Mouse (Mus musculus) mouse trophoblast stem cell (cell line): ENCODE results near the gene Olfr721-ps1.

Experiments used
- in situ Hi-C, 2 experiments: fragments of 300-500 bp; cut with MseI, MboI; formaldehyde crosslinking; loops; 2 replicates in 1 of 2; 3 replicates in 1 of 2; pipeline ENCODE4 v1.15.1; 2025

Olfr721-ps1 gene

DNA sequence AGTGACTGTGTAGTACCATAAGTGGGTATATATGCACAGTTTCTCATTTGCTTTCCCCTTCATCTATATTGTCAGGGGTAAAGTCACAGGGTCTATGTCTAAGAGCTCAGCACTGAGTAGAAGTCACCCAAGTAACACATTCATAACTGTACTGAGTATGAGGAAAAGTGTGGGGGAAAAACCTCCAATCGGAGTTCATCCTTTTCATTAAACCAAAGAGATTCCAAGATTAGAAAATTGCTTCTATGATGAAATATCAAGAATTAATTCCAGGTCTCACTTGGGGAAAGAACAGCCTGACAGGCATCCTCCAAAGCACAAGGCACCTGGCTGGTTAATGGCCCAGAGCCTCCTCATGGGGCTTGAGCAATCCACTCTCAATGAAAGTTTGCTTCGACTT is at the start of gene Olfr721-ps1:
Gene Olfr721-ps1, plus strand, starts transcription at position 301 of the 400 bp plus-strand sequence.
- in situ Hi-C loops, result no loop called here

DNA sequence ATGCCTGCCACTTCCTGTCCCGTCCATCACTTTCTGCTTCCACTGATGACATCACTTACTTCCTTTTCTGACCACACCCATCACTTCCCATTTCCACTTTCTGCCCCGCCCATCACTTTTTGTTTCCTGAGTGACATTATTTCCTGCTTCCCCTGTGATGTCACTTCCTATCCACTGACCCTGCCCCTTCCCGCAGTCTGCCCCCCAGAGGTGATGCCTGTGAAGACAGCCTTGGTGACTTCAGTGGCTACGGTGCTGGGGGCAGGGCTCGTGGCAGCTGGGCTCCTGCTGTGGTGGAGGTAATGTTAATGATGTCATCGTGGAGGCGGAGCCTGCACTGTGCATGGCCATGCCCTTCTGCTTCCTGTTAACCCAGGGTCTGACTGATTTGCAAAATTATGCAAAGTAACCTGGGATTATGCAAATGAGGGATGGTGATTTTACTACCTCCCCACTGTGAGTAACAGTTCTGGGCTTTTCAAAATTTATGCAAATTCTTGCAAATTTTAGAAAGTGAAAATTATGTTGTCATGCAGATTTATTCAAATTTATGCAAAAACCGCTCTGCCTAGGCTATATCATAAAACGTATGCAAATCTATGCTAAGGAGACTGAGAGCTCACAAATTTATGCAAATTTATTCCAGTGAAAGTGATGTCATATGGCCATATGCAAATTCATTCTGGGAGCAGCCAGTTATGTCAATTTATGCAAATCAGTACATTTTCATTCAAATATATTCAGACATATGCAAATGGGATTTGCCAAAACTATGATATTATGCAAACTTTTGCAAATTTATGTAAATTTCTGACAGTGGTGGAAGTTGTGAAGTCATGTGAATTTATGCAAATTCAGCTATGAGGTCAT is 49.1 kb upstream of the Olfr721-ps1 start:
- in situ Hi-C loops, result no loop called here

DNA sequence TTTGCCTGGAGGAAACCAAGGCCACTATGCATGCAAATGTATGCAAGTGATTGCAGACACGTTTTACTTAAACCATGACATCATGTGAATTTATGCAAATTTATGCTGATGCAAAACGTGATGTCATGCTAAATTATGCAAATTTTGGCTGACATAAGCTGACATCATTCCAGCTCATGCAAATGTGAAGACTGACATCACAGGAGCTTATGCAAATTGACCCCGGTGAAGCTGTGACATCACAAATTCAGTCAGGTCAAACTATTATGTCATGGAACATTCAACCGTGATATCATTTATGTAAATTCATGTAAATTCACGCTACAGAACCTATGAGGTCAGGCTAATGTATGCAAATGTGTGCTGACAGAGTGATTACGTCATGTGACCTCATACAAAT is 48.5 kb upstream of the Olfr721-ps1 start:
- in situ Hi-C loops, result no loop called here

DNA sequence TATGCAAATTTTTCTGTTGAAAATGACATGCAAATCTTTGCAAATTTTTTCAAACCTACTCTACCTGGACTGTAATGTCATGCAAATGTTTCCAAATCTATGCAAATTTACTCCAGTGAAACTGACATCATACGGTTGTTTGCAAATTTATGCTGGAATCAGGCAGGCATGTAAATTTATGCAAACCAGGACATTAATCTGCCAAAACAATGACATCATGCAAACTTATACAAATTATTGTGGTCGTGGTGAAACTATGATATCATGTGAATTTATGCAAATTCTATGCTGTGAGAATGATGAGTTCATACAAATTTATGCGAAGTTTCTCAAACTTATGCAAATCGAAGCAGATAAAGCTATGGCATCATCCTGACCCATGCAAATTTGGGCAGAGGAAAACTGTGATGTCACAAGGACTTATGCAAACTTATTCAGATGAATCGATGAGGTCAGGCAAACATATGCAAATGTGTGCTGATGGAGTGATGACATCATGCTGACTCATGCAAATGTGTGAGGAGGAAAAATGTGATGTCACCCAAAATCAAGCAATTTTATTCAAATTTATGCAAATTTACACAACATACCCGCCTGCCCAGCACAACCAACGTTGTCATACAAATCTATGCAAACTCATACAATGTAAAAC is 47.9 kb upstream of the Olfr721-ps1 start:
- in situ Hi-C loops, result no loop called here

DNA sequence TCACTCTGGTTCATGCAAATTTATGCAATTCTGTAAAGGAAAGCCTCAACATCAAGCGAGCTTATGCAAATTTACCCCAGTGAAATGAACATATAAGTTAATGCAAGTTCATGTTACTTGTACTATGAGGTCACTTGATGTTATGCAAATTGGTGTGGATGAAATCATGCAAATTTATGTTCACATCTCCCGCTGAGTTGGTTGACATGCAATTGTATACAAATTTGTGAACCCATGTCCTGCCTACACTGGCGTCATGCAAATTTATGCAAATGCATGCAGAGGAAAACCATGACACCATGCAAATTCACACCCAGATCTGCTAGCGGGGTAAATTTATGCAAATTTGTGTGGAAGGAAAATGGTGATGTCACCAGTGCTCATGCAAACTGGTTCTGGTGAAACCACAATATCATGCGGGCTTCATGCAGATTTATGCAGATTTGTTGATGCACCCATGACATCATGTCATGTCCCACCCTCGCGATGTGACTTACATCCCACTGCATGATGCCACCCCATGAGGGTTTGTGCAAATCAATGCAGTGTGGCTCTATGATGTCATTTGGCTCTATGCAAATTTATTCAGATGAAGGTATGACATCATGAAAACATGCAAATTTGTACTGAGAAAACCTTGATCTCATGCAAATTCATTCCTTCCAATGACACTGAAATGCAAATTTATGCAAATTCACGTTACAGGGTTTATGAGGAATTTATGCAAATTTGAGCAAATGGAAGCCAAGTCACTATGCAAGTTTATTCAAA is 47.2 kb upstream of the Olfr721-ps1 start:
- in situ Hi-C loops, result no loop called here

DNA sequence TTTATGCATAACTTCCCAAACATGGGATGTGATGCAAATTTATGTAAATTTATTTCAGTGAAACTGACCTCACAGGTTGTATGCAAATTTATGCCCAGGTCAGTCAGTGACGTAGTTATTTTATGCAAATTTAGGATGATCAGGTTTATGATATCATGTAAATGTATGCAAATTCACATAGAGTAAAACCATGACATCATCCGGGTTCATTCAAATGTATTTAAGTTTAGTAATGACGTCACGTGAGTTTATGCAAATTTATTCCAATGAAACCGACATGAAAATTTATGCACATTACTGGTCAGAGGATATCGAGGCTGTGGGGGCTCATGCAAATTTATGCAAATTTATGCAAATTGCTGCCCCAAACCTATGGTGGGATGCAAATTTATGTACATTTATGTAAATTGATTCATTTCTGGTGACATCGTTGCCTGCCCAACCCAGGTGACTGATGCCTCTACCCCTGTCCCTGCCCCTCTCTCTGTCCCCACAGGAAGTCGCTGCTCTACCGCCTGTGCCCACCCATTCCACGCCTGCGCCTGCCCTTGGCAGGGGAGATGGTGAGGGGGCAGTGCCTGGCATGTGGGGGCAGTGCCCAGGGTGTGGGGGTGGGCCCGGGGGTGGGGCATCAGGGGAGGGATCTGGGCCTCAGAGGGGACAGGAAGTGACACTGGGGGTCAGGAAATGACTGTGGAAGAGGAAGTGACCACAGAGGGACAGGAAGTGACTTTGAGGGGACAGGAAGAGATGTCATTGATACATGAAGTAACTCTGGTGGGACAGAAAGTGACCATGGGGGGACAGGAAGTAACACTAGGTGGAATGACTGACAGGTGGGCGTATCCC is 46.4 kb upstream of the Olfr721-ps1 start:
- in situ Hi-C loops, result no loop called here

DNA sequence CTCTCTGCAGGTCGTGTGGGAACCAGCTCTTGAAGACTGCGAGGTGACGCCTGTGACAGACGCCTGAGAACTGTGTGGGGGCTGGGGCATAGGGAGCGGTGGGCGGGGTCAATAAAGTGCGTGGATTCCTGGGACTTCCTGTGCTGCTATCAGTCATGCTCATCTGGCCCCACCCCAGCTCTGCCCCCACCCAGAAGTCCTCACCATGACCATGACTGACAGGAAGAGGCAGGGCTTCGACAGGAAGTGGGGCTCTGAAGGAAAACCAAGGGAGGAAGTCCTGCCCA is 45.8 kb upstream of the Olfr721-ps1 start:
- in situ Hi-C loops, result no loop called here

DNA sequence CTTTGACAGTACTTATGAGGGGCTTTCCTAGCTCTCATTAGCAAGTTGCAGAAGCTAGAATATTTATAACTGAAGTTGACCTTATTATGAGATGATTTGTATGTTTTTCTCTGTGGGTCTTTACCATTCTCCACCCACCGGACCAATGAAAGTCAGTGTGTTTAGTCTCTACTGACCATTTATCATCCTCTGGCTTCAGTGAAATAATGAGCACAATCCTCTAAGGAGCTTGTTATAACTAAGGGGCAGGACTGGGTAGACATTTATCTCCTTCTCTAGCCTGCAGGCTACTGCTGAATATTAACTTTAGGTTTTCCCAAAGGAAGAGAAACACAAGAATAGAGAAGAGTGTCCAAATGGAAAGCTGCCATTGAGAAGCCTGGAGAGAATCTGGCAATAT is 5.6 kb upstream of the Olfr721-ps1 start:
- in situ Hi-C loops, result no loop called here

DNA sequence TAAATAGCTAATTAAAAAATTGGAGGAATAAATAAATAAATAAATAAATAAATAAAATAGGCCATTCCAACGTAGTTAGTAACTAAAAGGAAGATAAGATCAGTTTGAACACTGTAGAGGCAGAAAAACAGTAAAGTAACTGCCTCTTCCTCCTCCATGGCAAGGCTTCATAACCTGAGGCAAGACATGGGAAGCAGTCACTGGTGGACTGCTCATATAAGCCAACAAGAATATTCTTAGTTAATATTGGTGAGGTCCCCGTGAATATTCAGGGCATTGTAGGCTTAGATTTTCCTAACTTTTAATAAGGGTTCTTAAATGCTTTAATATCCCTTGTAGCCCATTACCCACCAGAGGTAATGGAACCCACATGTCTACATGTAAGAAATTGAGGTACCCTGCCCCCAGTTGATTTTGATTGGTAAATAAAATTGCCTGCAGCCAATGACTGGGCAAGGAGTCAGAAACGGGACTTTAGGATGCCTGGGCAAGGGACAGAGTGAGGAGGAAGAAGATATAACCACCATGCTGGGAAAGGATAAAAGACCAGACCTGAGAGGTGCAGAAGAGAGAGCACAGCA is 35.1 kb downstream of the Olfr721-ps1 start:
- in situ Hi-C loops, result no loop called here
